Mouse (Mus musculus) heart, adult 2 months (tissue): ENCODE measurements around the gene Tmem74b. TPM values are rescaled to one million over a fixed set of nuclear protein-coding genes. Genes with fewer than 3 reads are reported as not detected.

ENCODE experiments used
- DNase-seq, 2 experiments: peaks; one replicate each; pipeline ENCODE4 v3.0.0; 2021
- H3K27ac ChIP-seq: fragments of 200-600 bp; 2 replicates; pipeline ENCODE4 v1.8.1; 2022
- H3K27me3 ChIP-seq: fragments of 200-500 bp; 2 replicates; pipeline ENCODE4 v1.6.1; 2012; ENCODE audit warnings: mild to moderate bottlenecking, low read length, inconsistent platforms, mixed read lengths; ENCODE audit not compliant: control insufficient read depth, insufficient read depth
- H3K36me3 ChIP-seq: fragments of 200-500 bp; 2 replicates; pipeline ENCODE4 v1.6.1; 2012; ENCODE audit warnings: low read length, inconsistent platforms; ENCODE audit not compliant: control insufficient read depth, insufficient read depth
- H3K4me1 ChIP-seq: fragments of 200-500 bp; 2 replicates; pipeline ENCODE4 v1.6.1; 2011; ENCODE audit warnings: low read length; ENCODE audit not compliant: control insufficient read depth, insufficient read depth
- H3K4me3 ChIP-seq: fragments of 200-600 bp; 2 replicates; pipeline ENCODE4 v1.8.1; 2022
- H3K79me2 ChIP-seq: fragments of 200-500 bp; replicated peaks from 2 replicates; pipeline ENCODE4 v1.6.1; 2012; ENCODE audit warnings: mild to moderate bottlenecking, inconsistent platforms, low read length, moderate library complexity, mixed read lengths; ENCODE audit not compliant: control insufficient read depth, insufficient read depth
- H3K9ac ChIP-seq: fragments of 200-500 bp; 2 replicates; pipeline ENCODE4 v1.6.1; 2012; ENCODE audit warnings: low read depth, mild to moderate bottlenecking, control low read depth, inconsistent platforms, low read length, mixed read lengths
- CTCF ChIP-seq: fragments of 200-600 bp; IDR thresholded peaks from 2 replicates; pipeline ENCODE4 v1.8.1; 2022; ENCODE audit warnings: antibody characterized with exemption, mild to moderate bottlenecking, moderate library complexity
- EP300 ChIP-seq: fragments of 200-500 bp; IDR thresholded peaks from 2 replicates; pipeline ENCODE4 v1.6.1; 2011; ENCODE audit warnings: low read depth, low read length, control low read depth; ENCODE audit not compliant: insufficient read depth
- POLR2A ChIP-seq: fragments of 200-500 bp; IDR thresholded peaks from 2 replicates; pipeline ENCODE4 v1.6.1; 2011; ENCODE audit warnings: mild to moderate bottlenecking, low read depth, low read length, control low read depth; ENCODE audit not compliant: insufficient read depth
- WGBS: fragments of 180-500 bp; shearing (Covaris S2); methylation state at CpG from one replicate; pipeline ENCODE4 v1.1.7; 2018; 5-methylcytosine and 5-hydroxymethylcytosine counted together
- intact Hi-C: fragments of 180-260 bp; cut with DNase I; formaldehyde crosslinking; loops from one replicate; pipeline ENCODE4 v1.15.1; 2025
- long read RNA-seq: library from polyadenylated mRNA; stranded (forward); transcript quantifications from one replicate; pipeline ENCODE4 v2.0.0, GENCODE M21; 2021
- polyA plus RNA-seq: library from polyadenylated mRNA; depleted of rRNA; stranded (reverse); fragments of >200 nt; gene quantifications from 2 replicates; pipeline ENCODE4 v1.2.3, GENCODE M21; 2012; rRNA removed
- total RNA-seq, 2 experiments: library from RNA; stranded (reverse); gene quantifications; 2 replicates each; pipeline ENCODE4 v1.2.3; 2021

The Tmem74b gene
- total RNA-seq (1 to 10 TPM; 4.6 to 5.8 TPM), polyA plus RNA-seq (4.4 and 4.5 TPM in 2 replicates)
- long read RNA-seq, transcript Tmem74b-201 (2 exons, 1,435 nt): major isoform, 5 of 6 reads
- long read RNA-seq, partial matches to known transcripts: 1 of 6 reads
- long read RNA-seq, other reads (novel, unspliced or antisense): 0 of 6 reads

GRCm38 (mm10) chr2:151701231-151702145 lies at the start of gene Tmem74b:
TSS of gene Tmem74b (plus strand) at chr2:151702008.
- DNase-seq: no peak
- TF ChIP-seq POLR2A (no peak), CTCF (no peak), EP300 (no peak)
- peak within 1 kb of the TSS; percentile 77 for H3K9ac ChIP-seq
- no peaks in the 10 kb centered on the region for H3K79me2 ChIP-seq
- H3K4me3 ChIP-seq: peak within 1 kb of the TSS; percentile 61
- H3K27me3 ChIP-seq: no peaks in the 10 kb centered on the region; the same call in 1 of the 2 replicates
- peaks cover 2% of the 10 kb centered on the region for H3K4me1 ChIP-seq
- no peaks in the 10 kb centered on the region for H3K36me3 ChIP-seq
- WGBS: 15% methylated on average over 25 of the region's 25 CpGs
- intact Hi-C loops: no loop called here
- no peak within 1 kb of the TSS; the same call in none of the 2 replicates for H3K27ac ChIP-seq

- no peaks in the 10 kb centered on the region for H3K27me3 ChIP-seq
- intact Hi-C loops: no loop called here
- 46% methylated on average over 1 of the region's 1 CpGs for WGBS
- no peaks in the 10 kb centered on the region for H3K4me1 ChIP-seq
- no peak for DNase-seq
- no peak overlapping the region for H3K4me3 ChIP-seq
- H3K27ac ChIP-seq: no peak overlapping the region
- H3K36me3 ChIP-seq: no peaks in the 10 kb centered on the region
- no peak overlapping the region for H3K9ac ChIP-seq
- H3K79me2 ChIP-seq: no peaks in the 10 kb centered on the region
- TF ChIP-seq CTCF (no peak), POLR2A (no peak), EP300 (no peak)
These were observed 49.8 kb upstream of the Tmem74b start for GRCm38 (mm10) chr2:151652053-151652452.

DNA sequence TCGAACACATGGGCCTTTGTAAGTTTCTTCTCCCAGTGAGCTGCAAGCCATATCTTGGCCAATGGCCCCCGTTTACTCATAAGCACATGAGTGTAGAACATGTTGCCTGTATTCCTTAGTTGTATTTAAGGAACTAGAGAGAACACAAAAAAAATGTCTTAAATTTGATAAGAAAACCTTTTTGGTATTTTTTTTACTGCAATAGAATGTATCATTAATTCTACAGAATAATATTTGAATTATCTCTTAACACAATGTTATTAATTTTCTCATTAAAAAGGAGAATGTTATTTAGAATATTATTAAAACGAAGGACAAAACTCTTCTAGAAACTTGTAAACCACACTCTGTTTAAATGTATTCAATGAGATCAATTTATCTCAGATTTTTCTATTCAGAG lies 33.4 kb upstream of the Tmem74b start, which contains the start of gene Rad21l:
TSS of gene Rad21l (minus strand) at position 101 of the 400 bp plus-strand sequence.
- H3K36me3 ChIP-seq: no peaks in the 10 kb centered on the region
- TF ChIP-seq POLR2A (no peak), CTCF (no peak), EP300 (no peak)
- H3K79me2 ChIP-seq: no peaks in the 10 kb centered on the region
- whole genome bisulfite sequencing: 65% methylated on average over 3 of the region's 3 CpGs
- no peak for DNase-seq
- H3K4me1 ChIP-seq: no peaks in the 10 kb centered on the region
- peaks cover 5% of the 10 kb centered on the region for H3K27me3 ChIP-seq
- no peak within 1 kb of the TSS for H3K9ac ChIP-seq
- intact Hi-C loops: no loop called here
- no peak within 1 kb of the TSS for H3K27ac ChIP-seq
- H3K4me3 ChIP-seq: no peak within 1 kb of the TSS

GRCm38 (mm10) chr2:151670026-151670967 lies 31.5 kb upstream of the Tmem74b start:
- no peak for DNase-seq
- TF ChIP-seq CTCF (no peak), EP300 (no peak), POLR2A (no peak)
- Histone ChIP-seq H3K27me3 (peaks cover 5% of the 10 kb centered on the region), H3K9ac (no peak overlapping the region), H3K4me1 (no peaks in the 10 kb centered on the region), H3K36me3 (no peaks in the 10 kb centered on the region), H3K79me2 (no peaks in the 10 kb centered on the region), H3K4me3 (no peak overlapping the region), H3K27ac (no peak overlapping the region)
- intact Hi-C loops: no loop called here
- 32% methylated on average over 48 of the region's 48 CpGs for WGBS

GRCm38 (mm10) chr2:151670968-151671329 lies 30.9 kb upstream of the Tmem74b start:
- H3K9ac ChIP-seq: no peak overlapping the region
- H3K4me3 ChIP-seq: no peak overlapping the region

More at GRCm38 (mm10) chr2:151670968-151671329, 30.9 kb upstream of the Tmem74b start:
- Histone ChIP-seq H3K79me2 (no peaks in the 10 kb centered on the region), H3K36me3 (no peaks in the 10 kb centered on the region), H3K27ac (no peak overlapping the region), H3K27me3 (peaks cover 5% of the 10 kb centered on the region), H3K4me1 (no peaks in the 10 kb centered on the region)
- intact Hi-C loops: no loop called here
- TF ChIP-seq EP300 (no peak), CTCF (no peak), POLR2A (no peak)
- DNase-seq: no peak
- WGBS: 58% methylated on average over 1 of the region's 1 CpGs
